Mouse (Mus musculus): ENCODE results near the gene Hist1h2be.
"Not testable (repeated sequence)": the region's sequence is repeated elsewhere in the genome, so short reads cannot be mapped to it uniquely, and the experiment has no call there.

The Hist1h2be gene

DNA sequence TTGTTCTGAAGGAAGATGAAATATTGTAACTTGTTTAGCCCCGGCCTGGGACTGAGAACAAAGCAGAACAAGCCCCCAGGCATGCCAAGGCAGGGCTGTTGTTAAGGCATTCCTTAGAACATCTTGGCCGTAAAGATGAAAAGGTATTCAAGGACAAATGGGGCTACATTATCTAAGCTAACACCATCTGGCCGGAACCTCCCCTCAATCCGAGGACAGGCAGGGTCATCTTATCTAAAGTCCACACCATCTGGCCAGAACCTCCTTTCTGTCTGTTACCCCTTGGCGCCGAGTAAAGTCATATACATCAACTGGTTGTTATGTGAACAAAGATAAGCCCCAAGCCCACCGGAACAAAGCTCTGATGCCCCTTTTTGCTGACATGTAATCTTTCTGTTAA lies 29.0 kb downstream of the Hist1h2be start:
- not testable (repeated sequence) for DNase-seq (ENCODE audit: low spot score)

DNA sequence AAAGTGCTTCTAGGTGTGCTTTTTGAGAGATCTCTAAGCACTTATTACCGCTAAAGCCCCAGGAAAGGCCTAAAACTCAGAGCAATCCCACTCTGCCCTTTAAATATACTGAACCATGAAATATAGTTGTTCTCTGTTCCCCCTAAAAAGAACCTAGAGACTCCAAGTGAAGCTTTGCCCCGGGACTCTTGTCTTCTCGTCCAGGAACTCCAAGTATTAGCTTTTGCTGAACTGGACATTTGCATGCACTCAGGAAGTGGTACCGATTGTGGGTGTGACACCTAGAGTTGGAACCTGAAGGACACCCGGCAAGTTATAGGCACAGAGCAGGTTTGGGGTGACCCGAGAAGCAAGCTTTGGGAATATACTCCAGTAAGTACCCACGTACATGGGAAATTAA lies 29.7 kb downstream of the Hist1h2be start:
- no peak for DNase-seq (ENCODE audit: low spot score)

DNA sequence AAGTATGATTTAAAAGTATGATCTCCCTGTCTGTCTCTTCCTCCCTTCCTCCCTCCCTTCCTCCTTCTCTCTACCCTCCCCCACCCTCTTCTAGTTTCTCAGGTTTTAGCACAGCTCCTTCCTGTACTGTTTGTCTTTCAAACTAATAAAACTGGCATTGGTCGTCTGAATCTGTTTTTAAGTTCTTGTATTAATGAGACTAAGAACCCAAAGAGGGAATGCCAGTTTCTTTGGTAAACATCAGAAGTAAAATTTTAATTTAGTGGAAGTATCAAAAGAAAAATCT lies 34.0 kb downstream of the Hist1h2be start:
- no peak for DNase-seq (ENCODE audit: low spot score)

DNA sequence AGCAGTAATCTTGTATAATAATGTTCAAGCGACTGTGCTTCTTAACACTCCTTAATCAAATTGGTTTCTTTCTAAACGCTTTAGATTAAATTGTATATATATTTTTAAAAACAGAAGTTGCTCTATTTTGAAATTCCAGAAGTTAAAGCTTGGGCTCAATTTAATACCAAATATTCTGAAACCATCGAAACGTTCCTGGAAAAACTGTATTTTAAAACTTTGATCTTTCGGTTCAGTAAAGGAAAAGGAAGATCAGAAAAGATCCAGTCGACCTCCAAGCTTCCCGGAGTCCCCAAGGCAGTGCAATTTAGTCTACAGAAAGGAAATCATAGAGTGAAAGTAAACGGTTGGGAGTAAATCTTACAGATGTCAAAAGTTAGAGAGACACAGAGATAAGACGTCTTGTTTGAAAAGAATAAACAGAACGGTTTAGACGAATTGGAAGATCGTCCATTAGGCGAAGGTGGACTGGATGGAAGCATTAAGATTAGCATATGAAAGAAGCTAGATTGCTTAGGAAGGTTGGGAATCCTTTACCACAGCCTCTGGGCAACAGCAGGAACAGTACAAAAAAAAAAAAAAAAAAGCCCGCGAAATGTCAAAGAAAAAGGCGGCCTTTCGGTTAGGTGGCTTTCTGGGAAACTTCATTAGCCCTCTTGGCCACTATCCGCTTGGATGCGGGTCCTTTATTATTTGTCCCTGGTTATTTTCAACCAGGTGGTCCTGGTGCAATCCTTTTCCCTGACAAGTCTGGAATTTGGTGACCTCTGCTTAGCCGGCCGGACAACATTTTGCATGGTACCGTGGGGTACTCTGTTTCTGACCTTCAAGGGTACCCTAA lies 34.6 kb downstream of the Hist1h2be start:
- peak; percentile 8 for DNase-seq (ENCODE audit: low spot score)

DNA sequence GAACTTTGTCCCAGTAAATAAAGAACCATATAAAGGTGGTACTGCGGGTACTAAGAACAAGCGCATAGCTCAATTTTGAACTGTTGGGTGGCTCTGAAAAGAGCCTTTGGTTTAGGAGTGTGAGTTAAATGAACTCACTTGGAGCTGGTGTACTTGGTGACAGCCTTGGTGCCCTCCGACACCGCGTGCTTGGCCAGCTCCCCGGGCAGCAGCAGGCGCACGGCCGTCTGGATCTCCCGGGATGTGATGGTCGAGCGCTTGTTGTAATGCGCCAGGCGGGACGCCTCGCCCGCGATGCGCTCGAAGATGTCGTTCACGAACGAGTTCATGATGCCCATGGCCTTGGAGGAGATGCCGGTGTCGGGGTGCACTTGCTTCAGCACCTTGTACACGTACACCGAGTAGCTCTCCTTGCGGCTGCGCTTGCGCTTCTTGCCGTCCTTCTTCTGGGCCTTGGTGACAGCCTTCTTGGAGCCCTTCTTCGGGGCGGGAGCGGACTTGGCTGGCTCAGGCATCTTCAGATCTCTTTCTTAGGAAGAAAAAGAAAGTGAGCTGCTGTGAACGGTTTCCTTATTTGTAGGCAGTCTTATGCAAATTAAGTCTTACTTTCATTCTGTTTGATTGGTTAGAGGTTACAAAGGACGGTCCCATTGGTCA lies 35.4 kb downstream of the Hist1h2be start:
- peak; percentile 75 for DNase-seq (ENCODE audit: low spot score)

DNA sequence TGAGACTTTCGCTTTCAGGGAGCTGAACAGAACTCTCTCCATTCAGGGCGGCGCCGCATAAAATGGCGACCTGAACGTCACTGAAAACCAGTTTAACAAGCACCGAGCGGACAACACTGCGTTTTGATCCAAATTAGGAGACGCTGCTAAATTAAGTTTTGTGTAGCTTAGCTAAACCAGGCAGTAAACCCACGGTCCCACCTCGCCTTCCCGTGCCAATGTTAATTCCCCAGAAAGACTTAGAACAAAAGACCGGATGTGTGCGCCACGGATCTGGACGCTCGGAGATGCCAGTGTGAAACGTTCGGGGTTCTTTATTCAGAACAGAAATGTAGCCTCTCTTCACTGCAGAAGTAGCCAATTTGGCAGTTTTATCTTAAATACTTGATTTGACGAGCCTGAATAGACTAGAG lies 35.9 kb downstream of the Hist1h2be start:
- peak; percentile 76 for DNase-seq (ENCODE audit: low spot score)

DNA sequence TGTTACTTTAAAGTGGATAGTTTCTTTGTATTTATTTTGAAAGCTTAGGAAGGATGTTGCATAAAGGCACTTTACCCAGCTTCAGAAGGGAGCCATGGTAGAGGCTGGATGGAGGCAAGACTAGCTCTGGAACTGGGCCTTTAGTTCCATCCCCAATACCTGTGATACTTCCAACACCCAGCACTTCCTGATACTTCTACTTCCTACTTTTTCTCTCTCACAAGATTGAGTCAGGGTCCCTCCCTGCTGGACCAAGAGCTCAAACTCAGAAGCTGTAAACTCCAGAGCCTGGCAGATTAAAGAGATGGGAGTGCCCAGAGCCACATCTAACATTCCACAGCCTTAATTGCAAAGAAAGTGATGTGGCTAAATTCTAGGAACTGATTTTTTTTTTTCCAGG lies 36.6 kb downstream of the Hist1h2be start:
- DNase-seq (ENCODE audit: low spot score), result peak; percentile 6

DNA sequence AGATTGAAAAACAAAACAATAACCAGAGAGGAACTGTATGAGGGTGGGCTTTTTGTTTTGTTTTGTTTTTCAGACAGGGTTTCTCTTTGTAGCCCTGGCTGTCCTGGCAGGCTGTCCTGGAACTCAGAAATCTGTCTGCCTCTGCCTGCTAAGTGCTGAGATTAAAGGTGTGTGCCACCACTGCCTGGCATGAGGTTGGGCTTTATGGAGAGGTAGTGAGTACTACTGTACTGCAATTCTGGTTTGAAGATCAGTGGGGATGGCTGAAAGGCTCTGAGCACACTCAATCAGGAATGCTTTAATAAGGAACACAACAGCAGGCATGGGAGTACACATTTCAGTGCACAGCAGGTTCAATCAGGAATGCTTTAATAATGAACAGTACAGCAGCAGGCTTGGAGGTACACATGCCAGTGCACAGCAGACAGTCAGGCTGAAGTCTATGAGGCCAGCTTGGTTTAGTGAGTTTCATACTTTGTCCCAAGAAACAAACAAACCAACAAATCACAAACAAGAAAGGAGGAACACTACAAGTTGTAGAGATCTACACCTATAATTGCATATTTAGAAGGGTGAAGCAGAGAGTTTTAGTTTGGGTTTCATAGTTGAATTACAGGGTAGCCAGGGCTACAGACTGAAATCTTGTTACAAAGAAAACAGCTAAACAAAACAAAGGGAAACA lies 37.4 kb downstream of the Hist1h2be start:
- no peak for DNase-seq (ENCODE audit: low spot score)

DNA sequence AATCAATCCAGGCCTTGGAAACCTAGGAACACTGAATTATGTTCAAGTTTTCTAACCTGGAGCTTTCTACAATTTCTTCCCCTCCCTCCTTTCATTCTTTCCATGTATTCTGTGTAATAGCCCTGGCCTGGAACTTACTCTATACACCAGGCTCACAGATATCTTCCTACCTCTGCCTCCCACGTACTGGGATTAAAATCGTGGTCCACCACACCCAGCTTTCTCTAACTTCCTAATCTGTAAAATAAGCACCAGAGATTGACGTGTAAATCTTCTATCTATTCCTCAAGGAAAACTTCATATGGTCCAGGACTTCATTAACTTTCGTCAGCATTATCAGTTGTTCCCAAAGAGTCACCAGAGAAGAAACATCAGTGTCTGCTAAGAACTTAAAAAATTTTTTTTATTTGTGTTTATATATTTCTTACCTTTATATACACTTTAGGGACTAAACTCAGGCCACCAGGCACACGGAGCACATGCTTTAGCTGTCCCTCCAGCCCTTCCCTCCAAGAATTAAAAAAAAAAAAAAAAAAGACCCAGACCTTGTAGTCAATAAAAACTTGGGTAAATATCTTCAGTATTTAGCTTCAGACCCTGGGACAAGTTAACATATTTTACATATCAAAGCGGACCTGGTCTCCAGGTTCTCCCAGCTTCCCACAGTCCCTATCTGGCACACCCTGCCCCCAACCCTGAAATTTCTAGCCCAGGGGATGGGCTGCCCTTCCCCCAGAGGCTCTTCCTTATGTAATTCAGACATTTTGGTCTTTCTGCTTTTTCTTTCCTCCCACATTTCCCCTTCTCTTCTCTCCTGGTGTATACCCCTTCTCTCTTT lies 38.5 kb downstream of the Hist1h2be start:
- no peak for DNase-seq (ENCODE audit: low spot score)

DNA sequence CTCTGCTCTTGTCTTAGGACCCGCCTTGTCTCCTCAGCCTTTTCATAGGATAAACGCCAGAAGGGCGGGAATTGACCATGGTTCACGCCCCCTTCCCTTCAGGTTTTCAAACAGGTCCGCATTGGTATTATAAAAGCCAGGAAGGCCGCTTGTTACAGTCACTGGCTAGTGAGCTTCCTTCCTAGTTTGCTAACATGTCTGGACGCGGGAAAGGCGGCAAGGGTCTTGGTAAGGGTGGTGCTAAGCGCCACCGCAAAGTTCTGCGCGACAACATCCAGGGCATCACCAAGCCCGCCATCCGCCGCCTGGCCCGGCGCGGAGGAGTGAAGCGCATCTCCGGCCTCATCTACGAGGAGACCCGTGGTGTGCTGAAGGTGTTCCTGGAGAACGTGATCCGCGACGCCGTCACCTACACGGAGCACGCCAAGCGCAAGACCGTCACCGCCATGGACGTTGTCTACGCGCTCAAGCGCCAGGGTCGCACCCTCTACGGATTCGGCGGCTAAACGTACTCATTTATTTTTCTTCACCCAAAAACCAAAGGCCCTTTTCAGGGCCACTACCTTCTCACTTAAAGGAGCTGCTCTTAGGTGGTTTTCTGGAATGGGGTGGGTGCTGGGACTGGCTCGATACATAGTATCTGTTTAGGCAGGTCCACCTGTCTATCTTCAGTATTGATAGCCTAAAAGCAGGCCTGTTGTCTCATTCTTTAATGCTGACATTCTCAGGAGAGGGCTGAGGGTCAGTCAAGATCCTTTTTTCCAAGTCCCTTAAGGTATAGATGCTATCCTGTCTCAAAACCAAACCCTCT lies 39.3 kb downstream of the Hist1h2be start, which contains the start of gene Hist1h4d:
TSS of gene Hist1h4d (plus strand) at position 191 of the 811 bp plus-strand sequence.
- peak; percentile 92 for DNase-seq (ENCODE audit: low spot score)

DNA sequence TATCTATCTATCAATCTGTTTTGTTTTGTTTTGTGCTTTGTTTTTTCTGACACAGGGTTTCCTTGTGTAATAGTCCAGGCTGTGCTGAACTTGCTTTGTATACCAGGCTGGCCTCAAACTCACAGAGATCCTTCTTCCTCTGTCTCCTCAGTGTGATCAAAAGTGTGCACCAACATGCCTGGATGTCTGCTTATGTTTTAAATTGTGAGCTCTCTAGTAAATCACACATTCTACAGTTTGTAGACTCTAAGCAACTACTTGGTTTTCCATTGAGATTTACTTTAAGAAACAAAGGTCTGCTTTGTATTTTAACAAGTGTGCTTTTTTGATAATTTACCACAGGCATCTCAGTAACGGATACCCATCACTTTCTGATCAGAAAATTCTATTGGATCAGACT lies 43.1 kb downstream of the Hist1h2be start:
- DNase-seq (ENCODE audit: low spot score), result no peak

DNA sequence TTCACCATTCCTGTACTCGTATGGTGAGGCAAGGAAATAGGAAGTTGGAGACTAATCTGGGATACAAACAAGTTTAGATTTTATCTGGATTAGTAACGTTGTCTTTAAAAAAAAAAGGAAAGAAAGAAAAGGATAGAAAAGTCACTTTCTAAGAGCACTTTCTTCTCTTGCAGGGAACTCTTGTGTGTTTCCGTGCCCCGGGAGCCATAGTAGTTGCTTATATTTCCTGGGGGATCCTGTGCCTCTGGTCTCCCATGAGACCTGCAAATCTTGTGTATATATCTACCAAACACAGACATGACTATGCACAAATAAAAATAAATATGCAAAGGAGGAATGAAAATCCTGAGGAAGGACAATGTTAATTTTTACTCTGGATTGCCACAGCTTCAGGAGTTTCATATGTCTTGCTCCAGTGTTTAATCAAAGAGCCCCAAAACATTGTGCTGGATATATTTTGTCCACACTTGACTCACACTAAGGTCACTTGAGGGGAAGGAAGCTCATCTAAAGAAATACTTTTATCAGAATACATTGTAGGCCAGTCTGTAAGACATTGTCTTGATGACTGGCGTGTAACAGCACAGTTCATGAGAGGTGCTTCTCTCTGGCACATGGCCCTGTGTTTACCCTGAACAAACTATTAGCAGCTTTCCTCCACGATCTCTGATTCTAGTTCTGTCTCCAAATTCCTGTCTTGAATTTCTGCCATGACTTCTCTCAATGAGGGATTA lies 43.9 kb downstream of the Hist1h2be start:
- no peak for DNase-seq (ENCODE audit: low spot score)

DNA sequence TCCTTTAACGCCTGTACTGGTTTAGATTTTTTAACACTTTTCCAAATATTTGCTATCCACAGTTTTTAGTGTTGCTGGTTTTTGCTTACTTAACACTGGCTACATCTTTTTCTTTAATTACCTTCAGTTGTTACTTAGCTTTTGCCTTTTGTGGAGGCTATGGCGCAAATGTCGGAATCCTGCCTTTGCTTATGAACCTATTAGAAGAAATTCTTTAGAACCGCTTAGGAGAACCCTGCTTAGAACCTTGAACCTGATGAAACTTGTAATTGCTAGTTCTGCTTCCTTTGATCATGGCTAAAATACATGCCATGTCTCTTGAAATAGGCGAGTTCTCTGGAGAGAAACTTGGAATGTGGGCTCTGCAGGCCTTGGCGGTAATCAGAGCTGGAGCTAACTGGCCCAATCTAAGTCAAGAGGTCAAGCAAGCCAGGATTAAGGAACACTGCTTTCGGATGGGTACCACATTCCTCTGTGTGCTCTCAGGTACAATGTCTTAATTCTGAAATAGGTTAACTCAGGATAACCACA lies 44.5 kb downstream of the Hist1h2be start:
- DNase-seq (ENCODE audit: low spot score), result no peak

DNA sequence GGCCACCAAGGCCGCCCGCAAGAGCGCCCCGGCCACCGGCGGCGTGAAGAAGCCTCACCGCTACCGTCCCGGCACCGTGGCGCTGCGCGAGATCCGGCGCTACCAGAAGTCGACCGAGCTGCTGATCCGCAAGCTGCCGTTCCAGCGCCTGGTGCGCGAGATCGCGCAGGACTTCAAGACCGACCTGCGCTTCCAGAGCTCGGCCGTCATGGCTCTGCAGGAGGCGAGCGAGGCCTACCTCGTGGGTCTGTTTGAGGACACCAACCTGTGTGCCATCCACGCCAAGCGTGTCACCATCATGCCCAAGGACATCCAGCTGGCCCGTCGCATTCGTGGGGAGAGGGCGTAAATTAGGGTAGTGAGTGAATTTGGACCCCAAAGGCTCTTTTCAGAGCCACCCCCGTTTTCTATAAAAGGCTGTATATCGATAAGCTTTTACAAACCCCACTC lies 45.0 kb downstream of the Hist1h2be start:
- not testable (repeated sequence) for DNase-seq (ENCODE audit: low spot score)

DNA sequence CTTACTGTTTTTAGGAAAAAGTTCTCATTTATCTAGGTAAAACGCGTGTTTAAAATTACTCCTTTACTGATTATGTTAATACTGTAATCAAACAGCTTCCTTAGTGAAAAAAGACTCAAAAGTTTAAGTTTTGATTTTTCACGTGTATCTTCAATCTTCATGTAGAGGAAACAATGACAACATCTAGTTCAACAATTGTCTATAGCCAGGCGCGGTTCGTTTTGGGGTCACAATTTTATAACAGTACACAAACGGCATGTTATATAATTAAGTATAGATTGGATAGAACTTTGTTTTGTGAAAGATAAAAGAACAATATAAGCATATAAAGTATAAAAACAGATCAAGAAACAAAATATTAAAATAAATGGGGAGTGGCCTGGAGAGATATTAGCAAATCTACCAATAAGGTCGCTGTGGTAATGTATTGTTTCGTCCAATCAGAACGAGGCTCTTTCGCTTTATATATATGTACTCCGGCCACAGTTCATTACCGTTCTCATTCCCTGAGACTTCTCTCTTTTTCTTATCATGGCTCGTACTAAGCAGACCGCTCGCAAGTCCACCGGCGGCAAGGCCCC lies 45.6 kb downstream of the Hist1h2be start, which contains the start of gene Hist1h3d:
TSS of gene Hist1h3d (plus strand) at position 493 of the 581 bp plus-strand sequence.
- DNase-seq (ENCODE audit: low spot score), result peak; percentile 27

DNA sequence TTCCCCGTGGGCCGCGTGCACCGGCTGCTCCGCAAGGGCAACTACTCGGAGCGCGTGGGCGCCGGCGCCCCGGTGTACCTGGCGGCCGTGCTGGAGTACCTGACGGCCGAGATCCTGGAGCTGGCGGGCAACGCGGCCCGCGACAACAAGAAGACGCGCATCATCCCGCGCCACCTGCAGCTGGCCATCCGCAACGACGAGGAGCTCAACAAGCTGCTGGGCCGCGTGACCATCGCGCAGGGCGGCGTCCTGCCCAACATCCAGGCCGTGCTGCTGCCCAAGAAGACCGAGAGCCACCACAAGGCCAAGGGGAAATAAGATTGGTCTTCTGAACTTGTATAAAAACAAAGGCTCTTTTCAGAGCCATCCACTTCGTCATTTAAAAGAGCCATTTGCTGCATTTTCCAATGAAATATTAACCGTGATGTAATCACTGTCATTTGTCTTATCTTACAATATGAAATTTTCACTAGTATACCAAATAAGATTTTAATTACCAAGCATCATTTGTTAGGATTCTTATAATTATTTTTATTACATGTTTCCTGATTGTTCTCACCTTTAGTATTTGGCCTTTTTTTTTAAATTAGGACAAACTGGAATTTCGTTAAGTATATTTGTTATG lies 46.3 kb downstream of the Hist1h2be start:
- not testable (repeated sequence) for DNase-seq (ENCODE audit: low spot score)

DNA sequence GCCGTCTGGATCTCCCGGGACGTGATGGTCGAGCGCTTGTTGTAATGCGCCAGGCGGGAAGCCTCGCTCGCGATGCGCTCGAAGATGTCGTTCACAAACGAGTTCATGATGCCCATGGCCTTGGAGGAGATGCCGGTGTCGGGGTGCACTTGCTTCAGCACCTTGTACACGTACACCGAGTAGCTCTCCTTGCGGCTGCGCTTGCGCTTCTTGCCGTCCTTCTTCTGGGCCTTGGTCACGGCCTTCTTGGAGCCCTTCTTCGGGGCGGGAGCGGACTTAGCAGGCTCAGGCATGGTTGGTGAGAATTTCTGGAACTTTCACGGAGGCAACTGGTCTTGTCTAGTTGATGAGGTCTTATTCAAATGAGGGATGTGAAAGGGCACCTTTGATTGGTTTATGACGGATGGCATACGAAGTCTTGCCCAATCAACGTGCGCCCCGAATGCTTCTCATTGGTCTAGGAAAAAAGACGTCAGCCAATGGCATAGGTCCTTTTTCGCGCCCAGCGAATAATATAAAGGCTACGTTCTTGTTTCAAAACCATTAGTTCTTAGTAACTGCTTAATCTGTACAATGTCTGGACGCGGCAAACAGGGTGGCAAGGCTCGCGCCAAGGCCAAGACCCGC lies 46.9 kb downstream of the Hist1h2be start, which contains the start of the genes Hist1h2bf and Hist1h2ad:
TSS of gene Hist1h2bf (minus strand) at position 299 of the 627 bp plus-strand sequence.
TSS of gene Hist1h2ad (plus strand) at position 484 of the 627 bp plus-strand sequence.
- peak; percentile 85 for DNase-seq (ENCODE audit: low spot score)

All from T-cell, adult 2 months (primary cell).